Comparison of ENCODE assay signal across 8 mouse cellular contexts in genomic region chr1:43098031-43098984, GRCm38 (mm10). TPM values are rescaled to one million over a fixed set of nuclear protein-coding genes. Genes with fewer than 3 reads are reported as not detected.
DNase-seq lines count a peak whose midpoint lies in the region; ATAC-seq lines count a peak whose summit lies in the region.

TSS of gene Tgfbrap1 (minus strand) at chr1:43098637.
TSS of gene AI597479 (plus strand) at chr1:43098710.

- H3K4me1 ChIP-seq in forebrain, embryonic 10.5 days = peaks cover 20% of the 10 kb centered on the region
- peaks cover 12% of the 10 kb centered on the region for H3K4me1 ChIP-seq in heart, embryonic 15.5 days (replicated peaks)
- peaks cover 9% of the 10 kb centered on the region for H3K4me1 ChIP-seq in liver, embryonic 15.5 days (replicated peaks)
- H3K4me1 ChIP-seq in neural tube, embryonic 12.5 days = peaks cover 10% of the 10 kb centered on the region

- H3K9me3 ChIP-seq in forebrain, embryonic 10.5 days = no peaks in the 10 kb centered on the region
- H3K9me3 ChIP-seq in heart, embryonic 15.5 days (replicated peaks) = no peaks in the 10 kb centered on the region
- H3K9me3 ChIP-seq in liver, embryonic 15.5 days (replicated peaks) = no peaks in the 10 kb centered on the region
- no peaks in the 10 kb centered on the region for H3K9me3 ChIP-seq in neural tube, embryonic 12.5 days

- peak within 1 kb of the TSS; percentile 97 for H3K27ac ChIP-seq in forebrain, embryonic 10.5 days
- peak within 1 kb of the TSS; percentile 100 for H3K27ac ChIP-seq in heart, embryonic 15.5 days
- H3K27ac ChIP-seq in liver, embryonic 15.5 days (replicated peaks) = peak within 1 kb of the TSS; percentile 99
- H3K27ac ChIP-seq in neural tube, embryonic 12.5 days = peak within 1 kb of the TSS; percentile 98

- H3K4me3 ChIP-seq in forebrain, embryonic 10.5 days = peak within 1 kb of the TSS; percentile 89
- peak within 1 kb of the TSS; percentile 95 for H3K4me3 ChIP-seq in heart, embryonic 15.5 days
- peak within 1 kb of the TSS; percentile 94 for H3K4me3 ChIP-seq in liver, embryonic 15.5 days (replicated peaks)
- H3K4me3 ChIP-seq in neural tube, embryonic 12.5 days = peak within 1 kb of the TSS; percentile 91

- H3K4me2 ChIP-seq in heart, embryonic 15.5 days = peak within 1 kb of the TSS; percentile 87
- H3K4me2 ChIP-seq in liver, embryonic 15.5 days = peak within 1 kb of the TSS; percentile 80
- H3K4me2 ChIP-seq in neural tube, embryonic 12.5 days (replicated peaks) = peak within 1 kb of the TSS; percentile 79

- peak; percentile 84 to 88 for DNase-seq in CD8-positive naive resting alpha-beta T cell, adult 2 months (ENCODE audit: low read depth in 2 of 2, low spot score in 2 of 2)
- DNase-seq in c-Kit-positive CD71-negative TER-119-negative erythroid progenitor cells, embryonic 14.5 days (ENCODE audit: low read depth) = peak; percentile 91
- DNase-seq in forebrain, embryonic 10.5 days (ENCODE audit: extremely low spot score, low spot score) = peak; percentile 93
- peak; percentile 92 to 94 for DNase-seq in kidney, postnatal 25 days
- DNase-seq in telencephalon, adult 2 months (ENCODE audit: low read depth, low spot score) = peak; percentile 82

- no peaks in the 10 kb centered on the region for H3K27me3 ChIP-seq in forebrain, embryonic 10.5 days (ENCODE audit: poor library complexity, severe bottlenecking)
- H3K27me3 ChIP-seq in heart, embryonic 15.5 days = no peaks in the 10 kb centered on the region
- no peaks in the 10 kb centered on the region for H3K27me3 ChIP-seq in liver, embryonic 15.5 days
- no peaks in the 10 kb centered on the region for H3K27me3 ChIP-seq in neural tube, embryonic 12.5 days (replicated peaks)

- peaks cover 38% of the 10 kb centered on the region for H3K36me3 ChIP-seq in forebrain, embryonic 10.5 days (replicated peaks)
- peaks cover 24% of the 10 kb centered on the region for H3K36me3 ChIP-seq in heart, embryonic 15.5 days
- peaks cover 28% of the 10 kb centered on the region for H3K36me3 ChIP-seq in liver, embryonic 15.5 days (replicated peaks)
- H3K36me3 ChIP-seq in neural tube, embryonic 12.5 days = peaks cover 13% of the 10 kb centered on the region

- ATAC-seq in heart, embryonic 15.5 days (replicated peaks; ENCODE audit: insufficient number of reproducible peaks, insufficient read depth, low FRiP score, low read depth) = peak; percentile 97
- ATAC-seq in liver, embryonic 15.5 days (ENCODE audit: insufficient read depth) = peak; percentile 90
- ATAC-seq in neural tube, embryonic 12.5 days (ENCODE audit: low FRiP score, low read depth) = peak; percentile 97

- H3K9ac ChIP-seq in heart, embryonic 15.5 days = peak within 1 kb of the TSS; percentile 93
- H3K9ac ChIP-seq in liver, embryonic 15.5 days = peak within 1 kb of the TSS; percentile 86
- peak within 1 kb of the TSS; percentile 91 for H3K9ac ChIP-seq in neural tube, embryonic 12.5 days

- WGBS in forebrain, embryonic 10.5 days = 1% methylated on average over 57 of the region's 57 CpGs
- WGBS in heart, embryonic 15.5 days = under 1% methylated on average over 57 of the region's 57 CpGs
- WGBS in liver, embryonic 15.5 days (ENCODE audit: insufficient replicate concordance) = under 1% methylated on average over 57 of the region's 57 CpGs
- under 1% methylated on average over 57 of the region's 57 CpGs for WGBS in neural tube, embryonic 12.5 days

RNA-seq across cellular contexts. Expression of gene Tgfbrap1, which starts in this region (rescaled TPM):
- 13.2 and 13.6 TPM in 2 replicates for polyA plus RNA-seq in forebrain, embryonic 10.5 days (2016; fragmentation: Nextera tagmentation; extraction: Ambion mirVana)
- 6.2 and 7.4 TPM in 2 replicates for polyA plus RNA-seq in heart, embryonic 15.5 days (2015; fragmentation: Nextera tagmentation; extraction: Ambion mirVana)
- polyA plus RNA-seq in liver, embryonic 15.5 days (2015; fragmentation: Nextera tagmentation; extraction: Ambion mirVana) = 3.0 and 3.6 TPM in 2 replicates
- 14.2 and 15.0 TPM in 2 replicates for polyA plus RNA-seq in neural tube, embryonic 12.5 days (2016; fragmentation: Nextera tagmentation; extraction: Ambion mirVana)

RNA-seq across cellular contexts. Expression of gene AI597479, which starts in this region (rescaled TPM):
- polyA plus RNA-seq in forebrain, embryonic 10.5 days (2016; fragmentation: Nextera tagmentation; extraction: Ambion mirVana) = 40.5 and 44.1 TPM in 2 replicates
- 20.0 and 22.6 TPM in 2 replicates for polyA plus RNA-seq in heart, embryonic 15.5 days (2015; fragmentation: Nextera tagmentation; extraction: Ambion mirVana)
- polyA plus RNA-seq in liver, embryonic 15.5 days (2015; fragmentation: Nextera tagmentation; extraction: Ambion mirVana) = 7.1 and 7.2 TPM in 2 replicates
- 40.5 and 40.8 TPM in 2 replicates for polyA plus RNA-seq in neural tube, embryonic 12.5 days (2016; fragmentation: Nextera tagmentation; extraction: Ambion mirVana)

Comparison
In these comparisons a context has a peak if more than half of its experiments do, and no peak if none do; other contexts are left out.
1. Peak in every context shown above with its lines: DNase-seq, ATAC-seq, H3K4me3 ChIP-seq and H3K27ac ChIP-seq.